In genomic region chr15:30885410-30885809, GRCm38 (mm10) we compare ENCODE assay signal across 8 mouse cellular contexts.
DNase-seq lines count a peak whose midpoint lies in the region; ATAC-seq and TF ChIP-seq lines count a peak whose summit lies in the region.
"Had no signal": no experiment of that assay in that cellular context is flagged by ENCODE, and none has a peak within 500 bp of the region (broad histone marks: within the 10 kb centered on the region; RNA-seq: fewer than 3 reads in every experiment).

No protein-coding gene starts in this region.

- peaks cover 7% of the 10 kb centered on the region; the same call in 1 of the 2 replicates for H3K4me1 ChIP-seq in neural tube, embryonic 14.5 days (ENCODE audit: control insufficient read depth, insufficient read depth, low read length)
- H3K4me1 ChIP-seq in neural tube, embryonic 15.5 days: peaks cover 14% of the 10 kb centered on the region
- H3K4me1 ChIP-seq in heart, postnatal 0 days (ENCODE audit: control insufficient read depth, insufficient read depth): 0 out of 2 replicates have a peak, but pooled peaks cover 8% of the 10 kb centered on the region
- no peaks in the 10 kb centered on the region; the same call in 1 of the 2 replicates for H3K4me1 ChIP-seq in stomach, embryonic 14.5 days (ENCODE audit: control insufficient read depth, insufficient read depth, low read length)
- H3K4me1 ChIP-seq: neural tube, embryonic 12.5 days had no signal

- H3K4me3 ChIP-seq in neural tube, embryonic 14.5 days (ENCODE audit: low read depth, low read length): no peak overlapping the region
- H3K4me3 ChIP-seq in neural tube, embryonic 15.5 days (replicated peaks): no peak overlapping the region
- H3K4me3 ChIP-seq in heart, postnatal 0 days (ENCODE audit: low read depth, low read length): no peak overlapping the region
- no peak overlapping the region for H3K4me3 ChIP-seq in stomach, embryonic 14.5 days (ENCODE audit: low read depth, low read length)
- H3K4me3 ChIP-seq: neural tube, embryonic 12.5 days had no signal

- H3K27ac ChIP-seq in neural tube, embryonic 14.5 days (ENCODE audit: low read depth, low read length): no peak overlapping the region
- H3K27ac ChIP-seq in neural tube, embryonic 15.5 days (replicated peaks): no peak overlapping the region
- H3K27ac ChIP-seq in heart, postnatal 0 days (ENCODE audit: low read depth): no peak overlapping the region
- H3K27ac ChIP-seq in stomach, embryonic 14.5 days (ENCODE audit: low read length): no peak overlapping the region
- H3K27ac ChIP-seq: neural tube, embryonic 12.5 days had no signal

- peak; percentile 63 to 71 for DNase-seq in cerebellum, postnatal 36 days
- peak; percentile 69 for DNase-seq in heart, postnatal 0 days (ENCODE audit: low spot score)
- DNase-seq in adipocyte (ENCODE audit: low spot score): no peak

- TF ChIP-seq EP300 in heart, postnatal 0 days (IDR thresholded peaks at IDR 0.05; ENCODE audit: low read depth): no peak

- TF ChIP-seq CTCF in heart, postnatal 0 days (IDR thresholded peaks at IDR 0.05; ENCODE audit: low read depth): no peak

- no peak overlapping the region for H3K9ac ChIP-seq in neural tube, embryonic 14.5 days (replicated peaks; ENCODE audit: low read depth, low read length)
- no peak overlapping the region for H3K9ac ChIP-seq in neural tube, embryonic 15.5 days (replicated peaks)
- H3K9ac ChIP-seq in heart, postnatal 0 days (replicated peaks; ENCODE audit: low read depth, low read length): no peak overlapping the region
- no peak overlapping the region for H3K9ac ChIP-seq in stomach, embryonic 14.5 days (replicated peaks; ENCODE audit: low read depth, low read length)
- H3K9ac ChIP-seq: neural tube, embryonic 12.5 days had no signal

- peak; percentile 47; the same call in 1 of the 2 replicates for ATAC-seq in neural tube, embryonic 14.5 days (ENCODE audit: low read depth)
- ATAC-seq in neural tube, embryonic 15.5 days (ENCODE audit: low FRiP score): no peak
- ATAC-seq in heart, postnatal 0 days (ENCODE audit: insufficient read depth, low read depth): peak; percentile 90
- ATAC-seq in stomach, embryonic 14.5 days (ENCODE audit: insufficient number of reproducible peaks, insufficient read depth, low FRiP score, low read depth): peak; percentile 65; the same call in 1 of the 2 replicates
- no peak for ATAC-seq in monocyte, adult 5-6 weeks (replicated peaks; ENCODE audit: insufficient number of reproducible peaks, low FRiP score, low TSS enrichment, poor library complexity, severe bottlenecking)

- H3K27me3 ChIP-seq in neural tube, embryonic 14.5 days (ENCODE audit: control insufficient read depth, insufficient read depth, low read length): no peaks in the 10 kb centered on the region
- no peaks in the 10 kb centered on the region for H3K27me3 ChIP-seq in neural tube, embryonic 15.5 days (replicated peaks)
- no peaks in the 10 kb centered on the region for H3K27me3 ChIP-seq in heart, postnatal 0 days (ENCODE audit: control insufficient read depth, insufficient read depth, low read length)
- H3K27me3 ChIP-seq in stomach, embryonic 14.5 days (ENCODE audit: control insufficient read depth, insufficient read depth, low read length): no peaks in the 10 kb centered on the region
- H3K27me3 ChIP-seq: neural tube, embryonic 12.5 days had no signal

- WGBS in neural tube, embryonic 14.5 days: 66% methylated on average over 6 of the region's 6 CpGs
- 69% methylated on average over 6 of the region's 6 CpGs for WGBS in neural tube, embryonic 15.5 days
- 16% methylated on average over 6 of the region's 6 CpGs for WGBS in heart, postnatal 0 days
- 47% methylated on average over 6 of the region's 6 CpGs for WGBS in stomach, embryonic 14.5 days

- 0 out of 2 replicates have a peak, but pooled peaks cover 5% of the 10 kb centered on the region for H3K36me3 ChIP-seq in neural tube, embryonic 14.5 days (ENCODE audit: control insufficient read depth, insufficient read depth, low read length)
- H3K36me3 ChIP-seq in neural tube, embryonic 15.5 days: peaks cover 3% of the 10 kb centered on the region; the same call in 1 of the 2 replicates
- no peaks in the 10 kb centered on the region for H3K36me3 ChIP-seq in heart, postnatal 0 days (replicated peaks; ENCODE audit: control insufficient read depth, insufficient read depth, low read length)
- H3K36me3 ChIP-seq in stomach, embryonic 14.5 days (ENCODE audit: control insufficient read depth, insufficient read depth, low read length): no peaks in the 10 kb centered on the region
- H3K36me3 ChIP-seq: neural tube, embryonic 12.5 days had no signal

- H3K4me2 ChIP-seq in neural tube, embryonic 14.5 days (ENCODE audit: low read depth, low read length): no peak overlapping the region
- no peak overlapping the region for H3K4me2 ChIP-seq in neural tube, embryonic 15.5 days
- no peak overlapping the region for H3K4me2 ChIP-seq in heart, postnatal 0 days (ENCODE audit: low read depth, low read length)
- H3K4me2 ChIP-seq in stomach, embryonic 14.5 days (replicated peaks; ENCODE audit: low read depth, low read length): no peak overlapping the region
- H3K4me2 ChIP-seq: neural tube, embryonic 12.5 days had no signal

- H3K9me3 ChIP-seq in neural tube, embryonic 14.5 days (ENCODE audit: control insufficient read depth, low read length): no peaks in the 10 kb centered on the region
- H3K9me3 ChIP-seq in neural tube, embryonic 15.5 days (replicated peaks): no peaks in the 10 kb centered on the region
- no peaks in the 10 kb centered on the region for H3K9me3 ChIP-seq in heart, postnatal 0 days (replicated peaks; ENCODE audit: control insufficient read depth, low read length)
- no peaks in the 10 kb centered on the region for H3K9me3 ChIP-seq in stomach, embryonic 14.5 days (ENCODE audit: control insufficient read depth, low read depth, low read length)
- H3K9me3 ChIP-seq: neural tube, embryonic 12.5 days had no signal

Comparison
In these comparisons a context has a peak if more than half of its experiments do, and no peak if none do; other contexts are left out.
1. ATAC-seq: peak in neural tube, embryonic 14.5 days (single experiment), heart, postnatal 0 days (single experiment) and stomach, embryonic 14.5 days (single experiment); none in neural tube, embryonic 15.5 days (single experiment) and monocyte, adult 5-6 weeks (single experiment).